Mouse (Mus musculus) inflammation-experienced regulatory T-cells, adult 6 months (primary cell): ENCODE results near the gene Matn4. TPM values are rescaled to one million over a fixed set of nuclear protein-coding genes. Genes with fewer than 3 reads are reported as not detected.

Source experiments
- ATAC-seq: one replicate; pipeline ENCODE4 v1.8.0; 2017
- polyA plus RNA-seq, 3 experiments: library from polyadenylated mRNA; unstranded; fragments of 100-300 nt; shearing (Covaris generic); gene quantifications; one replicate each; pipeline ENCODE4 v1.2.1; 2017

Gene Matn4
- under 1 TPM in 1 of 3 experiments, not detected in 2; 0.21 TPM for polyA plus RNA-seq

DNA sequence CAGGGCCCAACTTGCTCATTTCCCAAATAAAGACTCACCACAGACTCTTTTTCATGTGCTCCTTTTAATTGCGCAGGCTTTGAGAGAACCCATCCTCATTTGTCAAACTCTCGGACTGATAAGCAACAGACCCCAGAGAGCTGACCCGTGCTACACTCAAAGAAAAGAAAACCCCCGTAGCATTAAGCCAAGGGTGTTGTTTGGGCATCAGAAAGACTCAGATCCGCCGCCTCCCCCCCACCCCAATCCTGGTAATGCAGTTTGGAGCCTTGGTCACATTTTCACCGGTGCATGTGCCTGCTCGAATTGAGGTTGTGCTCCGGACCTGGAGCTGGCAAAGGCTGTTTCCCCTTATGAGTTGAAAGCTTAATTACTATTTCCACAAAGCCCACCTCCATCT lies at the start of gene Matn4:
Gene Matn4 (minus strand): TSS at position 101 of the 400 bp plus-strand sequence.
- ATAC-seq: no peak

DNA sequence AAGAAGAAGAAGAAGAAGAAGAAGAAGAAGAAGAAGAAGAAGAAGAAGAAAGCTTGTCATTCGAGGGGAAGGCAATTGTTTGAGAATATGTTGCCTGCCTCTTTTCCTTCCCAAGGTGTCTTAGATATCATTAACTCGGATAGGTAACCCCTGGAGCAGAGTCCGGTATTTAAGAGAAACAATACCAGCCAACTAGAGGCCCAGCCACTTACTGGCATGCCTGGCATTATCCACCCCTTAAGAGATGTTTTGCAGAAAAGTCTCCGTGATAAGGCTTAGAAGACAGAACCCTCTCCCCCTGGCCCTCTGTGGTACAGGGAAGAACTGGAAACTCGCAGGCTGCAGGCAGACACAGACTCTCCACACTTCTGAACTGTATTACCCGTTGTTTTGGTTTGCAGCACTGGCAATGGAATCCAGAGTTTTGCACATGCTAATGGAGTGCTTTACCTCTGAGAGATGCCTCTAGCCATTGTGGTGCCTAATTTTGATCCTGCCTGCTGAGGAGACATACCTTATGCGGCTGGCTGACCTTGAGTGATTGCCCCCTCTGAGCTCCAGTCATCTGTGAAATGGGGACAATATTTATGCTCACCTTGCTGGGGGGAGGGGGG lies 49.0 kb upstream of the Matn4 start:
- ATAC-seq: no peak

DNA sequence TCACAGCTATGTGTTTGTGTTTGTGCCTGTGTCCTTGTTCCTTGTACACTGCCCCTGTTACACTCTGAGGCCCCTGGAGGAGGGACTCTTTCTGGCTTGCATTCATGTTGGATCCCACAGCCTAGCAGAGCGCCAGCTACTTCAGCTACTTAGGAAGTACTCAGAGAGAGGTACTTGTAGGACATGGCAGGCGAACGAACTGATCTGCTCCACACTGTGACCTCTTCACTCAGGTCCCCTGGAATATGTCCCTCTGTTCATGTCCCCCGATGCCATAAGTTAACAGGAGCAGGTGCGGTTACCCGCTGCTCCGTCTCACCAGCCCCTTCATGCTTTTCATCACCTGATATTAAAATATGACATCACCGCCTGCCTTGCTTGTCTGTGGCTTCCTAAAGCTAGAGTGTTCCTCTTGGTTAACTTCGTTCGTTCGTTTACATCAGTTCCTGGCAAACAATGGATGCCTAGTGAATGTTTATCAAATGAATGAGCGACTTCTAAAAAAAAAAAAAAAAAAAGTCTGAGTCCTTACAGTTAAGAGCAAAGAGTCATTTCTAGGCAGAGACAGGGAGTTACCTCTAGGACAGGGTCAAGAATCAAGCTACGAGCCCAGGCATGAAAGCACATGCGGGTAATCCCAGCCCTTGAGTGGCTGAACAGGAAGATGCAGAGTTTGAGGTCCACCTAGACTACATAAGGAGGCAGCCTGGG lies 48.2 kb upstream of the Matn4 start:
- ATAC-seq: no peak

DNA sequence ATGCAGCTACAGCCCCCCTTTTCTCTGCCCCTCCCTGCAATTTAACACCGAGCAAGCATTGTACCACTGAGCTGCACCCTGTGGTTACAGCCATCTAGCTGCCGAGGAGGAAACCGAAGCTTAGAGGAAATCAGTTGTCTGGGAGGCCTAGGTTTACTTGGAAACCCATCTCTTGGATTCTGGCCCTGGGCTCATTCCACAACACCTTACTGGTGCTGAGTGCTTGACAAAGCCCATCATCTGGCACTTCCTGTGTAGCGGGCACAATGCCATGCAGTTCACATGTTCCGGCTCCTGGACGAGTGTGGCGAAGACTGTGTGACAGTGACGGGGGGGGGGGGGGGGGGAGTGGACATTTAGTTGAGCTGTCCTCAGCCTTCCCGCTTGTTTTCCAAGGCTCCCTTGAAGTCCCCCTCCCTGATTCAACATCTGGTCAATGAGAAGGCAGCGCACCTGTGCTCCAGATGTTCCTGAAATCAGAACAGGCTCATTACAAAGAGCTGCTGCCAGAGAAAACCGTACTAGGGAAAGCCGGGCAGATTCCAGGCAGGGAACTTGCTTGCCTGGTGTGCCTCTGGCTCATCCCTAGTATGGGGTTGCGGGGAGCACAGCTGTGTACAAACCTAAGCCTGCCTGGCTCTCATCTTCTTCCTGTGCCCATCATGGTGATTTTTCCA lies 47.2 kb upstream of the Matn4 start:
- no peak for ATAC-seq

DNA sequence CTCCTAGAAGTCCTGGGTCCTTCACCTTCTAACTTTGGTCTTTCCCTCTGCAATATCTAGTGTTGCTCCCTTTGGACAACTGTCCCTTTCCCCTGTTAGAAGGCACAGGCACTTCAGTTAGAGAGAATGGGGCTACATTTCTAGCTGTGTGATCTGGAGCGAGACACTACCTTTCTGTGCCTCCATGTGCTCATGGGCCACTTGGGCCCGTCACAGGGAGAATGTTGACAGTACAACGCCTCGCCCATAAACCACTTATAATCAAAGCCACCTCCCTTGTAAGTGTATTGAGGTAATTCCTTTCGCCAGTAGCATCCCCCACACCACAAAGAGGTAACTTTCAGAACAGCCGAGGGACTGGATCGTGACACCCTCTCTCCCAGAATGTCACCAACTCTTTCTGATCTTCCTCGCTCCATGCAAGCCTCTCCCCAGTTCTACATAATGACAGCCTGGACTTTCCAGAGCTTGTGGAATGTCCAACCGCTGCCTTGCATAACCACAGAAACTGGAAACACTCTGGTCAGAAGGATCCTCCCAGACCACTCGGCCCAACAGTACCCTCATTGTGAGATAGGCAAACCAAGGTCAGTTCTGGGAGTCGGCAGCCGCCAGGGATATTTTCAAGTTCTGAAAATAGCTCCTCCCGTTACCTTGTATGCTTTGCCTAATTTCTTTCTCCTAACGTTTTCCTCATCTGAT lies 44.5 kb upstream of the Matn4 start:
- ATAC-seq: no peak

DNA sequence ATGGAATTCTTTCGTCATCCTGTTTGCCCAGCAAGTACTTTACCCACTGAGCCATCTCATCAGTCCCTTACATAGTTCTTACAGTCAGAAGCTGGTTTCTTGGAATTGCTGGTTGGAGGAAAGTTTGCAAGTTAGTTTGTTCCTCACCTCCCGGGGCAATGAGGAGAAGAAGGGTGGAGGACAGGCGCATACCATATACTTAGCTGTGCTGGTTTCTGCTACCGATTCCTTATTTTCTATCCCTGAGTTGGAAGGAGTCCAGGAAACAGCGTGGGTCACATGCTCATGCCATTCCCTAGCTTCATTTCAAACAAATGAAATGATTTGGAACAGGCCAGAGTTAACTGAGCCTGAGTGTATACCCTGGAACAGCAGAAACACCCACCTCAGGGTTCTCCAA lies 44.0 kb upstream of the Matn4 start:
- ATAC-seq: no peak

DNA sequence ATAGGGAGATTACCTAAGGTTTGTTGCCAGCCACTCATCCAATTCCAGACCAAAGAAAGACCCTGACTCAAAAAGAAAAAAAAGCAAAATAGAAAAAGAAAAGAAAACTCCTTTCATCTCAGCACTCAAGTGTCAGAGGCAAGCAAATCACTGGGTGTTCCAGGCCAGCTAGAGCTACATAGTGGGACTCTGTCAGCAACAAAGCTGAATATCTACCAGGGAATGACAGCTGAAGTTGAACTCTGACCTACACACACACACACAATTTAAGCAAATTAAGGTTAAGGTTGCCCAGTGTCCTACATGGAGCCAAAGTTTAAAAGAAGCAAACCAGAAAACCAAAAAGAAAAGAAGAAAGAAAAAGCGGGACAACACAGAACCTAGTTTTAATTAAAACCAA lies 43.2 kb upstream of the Matn4 start:
- no peak for ATAC-seq

DNA sequence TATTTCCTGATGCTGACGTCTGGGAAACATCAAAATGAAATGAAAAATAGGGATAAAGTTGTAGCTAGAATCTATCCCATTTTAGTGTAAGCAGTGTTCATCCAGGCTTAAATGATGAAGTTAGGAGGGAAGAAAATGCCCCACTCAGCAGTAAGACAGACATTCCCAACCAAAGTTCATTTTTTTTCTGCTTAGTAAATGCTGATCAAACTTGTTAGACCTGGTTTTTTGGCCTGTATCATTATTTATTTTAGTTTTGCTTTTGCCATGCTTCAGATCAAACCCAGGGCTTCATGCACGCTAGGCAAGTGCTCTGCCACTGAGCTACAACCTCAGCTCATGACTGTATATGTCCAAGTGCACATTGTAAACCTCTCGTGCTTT lies 41.1 kb upstream of the Matn4 start:
- ATAC-seq: no peak

DNA sequence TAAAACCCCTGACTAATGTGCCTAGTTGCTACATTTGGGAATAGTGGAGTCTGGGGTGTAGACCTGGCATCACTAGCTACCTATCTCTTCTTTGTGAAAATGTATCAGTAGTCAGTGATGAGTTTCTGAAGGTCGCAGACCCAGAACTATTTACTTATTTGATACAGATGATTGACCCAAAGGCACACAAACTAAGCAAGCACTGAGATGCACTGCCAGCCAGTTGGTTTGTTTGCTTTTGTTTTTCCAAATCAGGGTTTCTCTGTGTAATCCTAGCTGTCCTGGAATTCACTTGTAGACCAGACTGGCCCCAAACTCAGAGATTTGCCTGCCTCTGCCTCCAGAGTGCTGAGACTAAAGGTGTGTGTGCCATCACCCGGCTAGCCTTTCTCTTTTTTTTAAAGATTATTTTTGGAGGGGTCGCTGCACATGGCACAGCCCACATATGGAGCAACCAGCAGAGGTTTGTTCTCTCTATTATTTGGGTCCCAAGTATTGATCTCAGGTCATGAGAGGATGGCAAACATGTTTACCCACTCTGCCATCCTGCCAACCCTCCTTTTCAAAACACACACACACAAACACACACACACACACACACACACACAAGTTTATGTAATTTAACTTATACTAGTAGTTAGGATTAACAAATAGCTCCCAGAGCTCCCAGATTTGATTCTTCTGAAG lies 40.6 kb upstream of the Matn4 start:
- ATAC-seq: no peak

DNA sequence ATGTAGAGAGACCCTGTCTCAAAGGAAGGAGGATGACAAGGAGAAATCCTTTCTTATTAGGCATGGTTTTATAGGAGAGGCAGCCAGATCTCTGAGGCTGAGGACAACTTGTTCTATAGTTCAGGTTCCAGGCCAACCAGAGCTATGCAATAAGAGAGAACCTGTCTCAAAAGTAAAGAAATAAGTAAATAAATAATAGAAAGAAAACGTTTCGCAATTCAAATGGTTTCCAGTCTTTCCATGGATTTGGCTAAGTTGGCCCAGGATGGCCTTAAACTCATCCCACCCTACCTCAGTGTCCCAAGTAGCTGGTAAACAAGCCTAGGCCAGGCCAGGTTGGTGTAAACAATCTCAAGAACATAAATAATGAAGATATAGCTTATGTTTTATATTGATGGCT lies 39.7 kb upstream of the Matn4 start:
- no peak for ATAC-seq

DNA sequence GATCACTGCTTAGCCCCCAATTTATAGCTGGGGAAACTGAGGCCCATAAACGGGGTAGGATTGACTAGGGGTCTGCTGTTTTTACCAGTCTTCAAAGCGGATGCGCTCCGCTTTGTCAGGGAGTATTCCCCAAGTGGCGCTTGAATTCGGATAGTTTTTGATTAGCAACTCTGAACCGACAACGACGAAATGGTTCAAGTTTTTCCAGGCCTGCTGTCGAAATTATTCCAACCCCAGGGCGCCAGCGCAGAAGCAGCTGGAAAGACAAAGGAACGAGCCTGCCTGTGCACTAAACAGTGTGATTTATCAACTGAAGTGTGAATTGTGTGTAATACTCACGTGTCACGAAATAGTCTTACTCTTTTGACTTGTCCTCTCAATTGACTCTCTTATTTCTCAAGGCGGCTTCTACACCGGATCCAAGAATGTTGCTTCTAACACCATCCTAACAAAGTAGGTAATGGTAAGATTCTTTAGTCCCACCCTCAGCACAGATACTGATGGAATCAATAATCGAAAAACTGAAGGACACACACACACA lies 38.6 kb upstream of the Matn4 start, which contains the start of gene Sdc4:
Gene Sdc4 (minus strand): TSS at position 428 of the 541 bp plus-strand sequence.
- ATAC-seq: no peak

DNA sequence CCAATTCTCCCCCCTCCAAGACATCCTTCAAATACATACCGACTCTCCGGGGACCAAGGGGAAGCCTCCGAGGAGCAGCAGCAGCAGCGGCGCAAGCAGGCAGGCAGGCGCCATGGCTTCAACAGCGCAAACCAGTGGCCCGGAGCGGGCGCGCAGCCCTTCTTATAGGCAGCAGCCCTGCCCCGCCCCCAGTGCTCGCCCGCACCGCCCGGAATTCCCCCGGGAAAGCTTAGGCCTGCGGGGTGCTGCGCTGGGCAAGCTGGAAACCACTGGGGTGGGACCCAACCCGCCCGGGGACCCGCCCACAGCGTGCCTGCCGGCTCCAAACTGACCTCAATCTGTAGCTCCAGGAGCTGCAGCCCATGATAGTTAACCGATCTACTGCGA lies 38.1 kb upstream of the Matn4 start:
- peak; percentile 59 for ATAC-seq

DNA sequence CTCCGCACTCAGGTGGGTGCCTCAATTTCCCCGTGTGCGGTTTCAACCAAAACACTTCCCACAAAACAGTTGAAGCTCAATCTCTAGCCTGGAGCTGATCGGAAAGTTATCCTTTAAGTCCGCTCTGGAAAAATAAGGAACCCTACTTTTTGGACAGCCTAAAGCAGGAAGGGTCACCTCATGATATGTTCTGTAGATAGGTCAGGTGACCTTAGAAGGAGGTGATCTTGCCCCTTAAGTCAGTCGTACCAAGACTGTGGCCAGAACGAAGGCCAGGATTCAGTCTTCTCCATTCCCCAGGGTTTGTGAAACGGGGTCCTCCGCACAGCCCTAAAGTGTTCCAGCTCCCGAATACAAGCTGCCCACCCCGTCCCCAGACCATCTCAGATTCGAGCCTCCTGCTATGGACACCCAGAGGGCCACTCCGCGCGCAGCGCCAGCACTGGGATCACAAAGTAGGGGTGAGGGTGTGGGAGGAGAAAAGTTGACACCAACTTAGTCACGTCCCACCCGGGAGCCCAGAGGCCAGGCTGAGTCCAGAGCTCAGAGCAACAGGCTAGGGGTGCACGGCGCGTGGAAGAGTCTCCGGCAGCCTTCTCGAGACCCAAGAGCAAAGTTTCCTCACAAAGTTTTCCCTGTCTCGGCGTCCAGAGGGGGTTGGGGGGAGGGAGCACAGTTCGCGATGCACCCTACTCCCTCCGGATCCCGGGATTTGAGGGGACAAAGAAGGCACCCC lies 37.5 kb upstream of the Matn4 start:
- no peak for ATAC-seq

DNA sequence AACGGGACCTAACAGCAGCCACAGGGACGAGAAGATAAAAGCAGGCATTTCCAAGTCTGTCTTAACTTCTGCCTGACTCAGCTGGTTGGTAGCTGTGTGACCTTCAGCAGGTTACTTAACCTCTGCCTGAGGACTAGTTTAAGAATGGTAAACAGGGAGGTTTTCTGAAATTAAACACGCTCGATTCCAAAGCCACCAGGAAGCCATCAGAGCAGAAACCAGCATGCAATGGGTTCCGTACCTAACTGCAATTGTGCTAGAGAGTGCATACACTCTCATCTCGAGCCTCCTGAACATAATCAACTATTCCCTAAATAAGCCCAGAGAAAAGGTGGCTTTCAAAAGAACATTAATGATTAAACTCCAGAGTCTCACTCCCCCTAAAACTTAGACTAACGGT lies 36.8 kb upstream of the Matn4 start:
- no peak for ATAC-seq

DNA sequence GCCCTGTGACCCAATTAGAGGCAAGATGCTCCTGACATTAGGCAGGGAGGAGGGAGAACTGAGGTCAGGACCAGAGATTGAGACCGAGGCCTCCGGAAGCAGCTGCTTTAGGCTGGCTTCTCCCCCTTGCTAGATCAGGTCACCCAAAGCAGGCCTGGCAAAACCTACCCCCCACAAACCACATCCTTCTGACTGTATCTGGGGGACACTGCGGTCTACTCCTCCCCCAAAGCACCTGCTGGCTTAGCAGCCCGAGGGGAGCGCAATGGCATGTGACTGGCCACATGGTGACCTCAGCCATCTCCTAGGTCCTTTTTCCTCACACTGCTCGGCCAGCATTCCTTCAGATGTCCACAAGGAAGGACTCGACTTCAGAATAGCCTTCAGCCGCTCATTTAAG lies 36.2 kb upstream of the Matn4 start:
- peak; percentile 83 for ATAC-seq

DNA sequence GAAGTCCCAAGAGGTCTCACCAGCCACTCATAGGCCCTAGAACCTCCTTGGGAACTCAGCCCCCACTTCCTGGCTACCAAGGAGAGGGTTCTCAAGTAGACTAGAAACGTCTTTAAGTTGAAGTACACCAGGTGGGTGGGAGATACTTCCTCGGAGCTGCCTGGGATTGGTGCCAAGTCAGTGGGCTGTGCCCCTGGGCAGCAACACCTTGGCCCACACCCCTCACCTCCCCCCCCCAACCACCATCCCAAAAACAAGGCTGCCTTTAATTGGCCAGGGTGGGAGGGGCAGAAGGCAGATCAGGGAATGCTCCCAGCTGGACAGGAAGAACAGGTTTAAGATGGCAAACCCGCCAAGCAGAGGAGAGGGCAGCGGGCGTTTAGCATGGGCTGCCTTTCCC lies 35.4 kb upstream of the Matn4 start:
- ATAC-seq: no peak

DNA sequence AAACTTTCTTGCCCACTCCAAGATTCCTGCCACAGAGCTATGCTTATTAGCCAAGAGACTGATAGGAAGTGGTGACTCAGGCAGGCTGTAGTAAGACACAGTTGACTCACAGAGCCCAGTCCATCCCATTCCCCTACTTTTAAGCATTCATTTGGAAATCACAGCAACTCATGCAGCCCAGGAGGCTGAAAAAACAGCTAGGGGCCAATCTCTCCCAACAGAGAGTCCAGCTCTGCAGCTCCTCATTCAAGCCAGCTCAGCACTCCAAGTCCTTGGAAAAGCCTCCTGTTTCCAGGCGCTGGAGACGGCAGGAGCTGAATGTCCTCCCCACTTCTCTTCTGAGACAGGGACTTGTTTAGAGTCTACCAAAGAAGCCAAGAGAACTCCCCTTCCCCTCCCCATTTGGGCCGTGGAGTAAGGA lies 34.1 kb upstream of the Matn4 start:
- ATAC-seq: no peak

DNA sequence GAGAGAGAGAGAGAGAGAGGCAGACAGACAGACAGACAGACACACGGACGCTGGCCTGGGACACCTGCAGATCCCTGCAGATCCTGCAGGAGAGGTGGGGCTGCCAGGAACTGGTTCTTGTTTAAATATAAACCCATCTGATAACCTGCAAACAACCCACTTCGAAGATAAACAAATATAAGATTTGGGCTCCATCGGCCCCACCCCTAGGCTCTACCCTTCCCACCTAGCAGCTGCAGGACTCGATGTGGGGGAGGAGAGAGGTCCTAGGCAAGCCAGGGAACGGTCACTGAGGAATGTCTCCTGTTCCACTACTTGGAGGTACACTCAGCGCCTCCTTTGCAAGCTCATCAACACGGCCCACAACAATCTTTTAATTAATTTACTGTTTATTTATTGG lies 33.3 kb upstream of the Matn4 start:
- ATAC-seq: no peak

DNA sequence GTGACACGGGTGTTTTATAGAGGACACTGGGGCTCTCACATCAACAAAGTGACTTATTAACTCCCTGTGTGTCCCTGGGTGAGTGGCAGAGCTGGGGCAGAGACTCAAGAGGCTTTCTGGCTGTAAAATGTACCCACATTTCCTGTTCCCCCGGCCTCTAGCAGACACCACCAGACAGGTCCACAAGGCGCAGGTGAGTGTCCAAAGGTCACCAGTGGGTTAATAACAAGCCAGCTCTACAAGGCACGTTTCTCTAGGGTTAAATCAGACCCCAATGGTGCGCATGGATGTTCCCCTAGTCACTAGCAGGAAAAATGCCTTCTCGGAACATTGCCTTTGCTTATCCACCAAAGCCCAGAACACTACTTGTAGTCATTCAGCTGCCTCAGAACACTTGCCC lies 32.8 kb upstream of the Matn4 start:
- ATAC-seq: no peak

DNA sequence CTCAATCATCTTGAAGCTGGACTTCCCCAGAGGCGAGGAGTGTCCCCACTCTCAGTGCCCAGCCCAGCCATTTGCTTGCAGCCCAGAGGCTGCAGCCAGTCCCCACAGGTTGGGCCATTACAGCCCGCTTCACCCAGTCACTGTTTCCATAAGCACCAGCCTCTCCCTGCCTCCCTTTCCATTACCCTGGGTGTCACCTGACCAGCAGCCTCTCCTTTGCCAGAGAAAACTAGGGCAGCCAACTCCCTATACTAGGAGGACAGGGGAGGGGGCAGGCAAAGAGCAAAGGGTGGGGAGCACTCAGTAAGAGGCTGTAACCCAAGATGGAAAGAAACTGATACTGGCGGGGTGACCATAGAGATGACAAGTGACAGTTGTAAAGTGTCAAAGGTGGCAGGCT lies 32.0 kb upstream of the Matn4 start:
- ATAC-seq: no peak

DNA sequence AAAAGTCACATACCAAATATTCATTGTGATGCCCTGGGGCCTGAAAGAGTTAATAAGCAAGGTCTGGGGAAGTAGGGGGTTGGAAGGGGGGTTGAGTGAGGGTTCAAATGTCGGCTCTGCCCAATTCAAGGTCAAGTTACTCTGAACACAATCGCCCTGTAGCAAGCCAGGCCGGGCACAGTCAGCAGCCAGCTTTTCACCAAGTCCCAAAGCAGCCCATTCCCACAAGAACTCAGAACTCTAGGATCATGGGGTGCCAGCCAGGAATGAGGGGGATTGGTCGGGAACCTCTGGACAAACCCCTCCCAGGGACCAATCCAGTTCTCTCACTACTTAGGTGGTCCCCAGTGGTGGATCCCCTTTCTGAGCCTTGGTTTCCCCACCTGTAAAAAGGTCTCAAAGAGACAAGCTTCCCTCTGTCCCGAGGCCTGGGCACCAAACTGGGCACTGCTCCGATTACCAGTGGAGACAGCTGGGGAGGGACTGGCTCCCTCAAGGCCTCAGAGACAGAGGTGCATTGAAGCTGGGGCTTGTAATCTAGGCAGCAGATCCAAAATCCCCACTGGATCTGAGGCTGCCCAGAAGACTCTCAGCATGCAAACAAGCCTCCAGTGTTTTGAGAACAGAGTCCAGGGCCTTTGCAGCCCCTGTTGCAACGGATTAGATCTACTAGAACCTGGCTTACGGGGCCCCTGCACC lies 31.4 kb upstream of the Matn4 start:
- no peak for ATAC-seq
